Mouse (Mus musculus) erythroblast, embryonic 14.5 days (primary cell): ENCODE results near the gene Slc25a24. TPM values are rescaled to one million over a fixed set of nuclear protein-coding genes. Genes with fewer than 3 reads are reported as not detected.

Experiments
- H3K27me3 ChIP-seq: 2 replicates; pipeline ENCODE4 v1.6.1; 2012; ENCODE audit warnings: inconsistent platforms; ENCODE audit not compliant: control insufficient read depth
- H3K36me3 ChIP-seq: 2 replicates; pipeline ENCODE4 v1.6.1; 2012; ENCODE audit warnings: mild to moderate bottlenecking, inconsistent platforms; ENCODE audit not compliant: control insufficient read depth
- H3K4me1 ChIP-seq: 2 replicates; pipeline ENCODE4 v1.6.1; 2012; ENCODE audit warnings: inconsistent platforms; ENCODE audit not compliant: control insufficient read depth
- H3K4me3 ChIP-seq: replicated peaks from 2 replicates; pipeline ENCODE3; 2012; ENCODE audit warnings: moderate library complexity, mild to moderate bottlenecking, inconsistent platforms
- H3K9me3 ChIP-seq: 2 replicates; pipeline ENCODE4 v1.6.1; 2012; ENCODE audit warnings: low read length, inconsistent platforms, mixed read lengths; ENCODE audit not compliant: control insufficient read depth
- GATA1 ChIP-seq: IDR thresholded peaks from 2 replicates; pipeline ENCODE4 v1.6.1; 2012; ENCODE audit warnings: low read length, inconsistent platforms, mixed read lengths
- TAL1 ChIP-seq: IDR thresholded peaks from 3 replicates; pipeline ENCODE4 v1.6.1; 2012; ENCODE audit warnings: low read length, inconsistent platforms, mixed read lengths
- polyA plus RNA-seq: library from polyadenylated mRNA; stranded (reverse); fragments of >175 nt; gene quantifications from 2 replicates; pipeline ENCODE4 v1.2.3, GENCODE M21; 2012

The Slc25a24 gene
- polyA plus RNA-seq, 1 experiment: 0.05 TPM

DNA sequence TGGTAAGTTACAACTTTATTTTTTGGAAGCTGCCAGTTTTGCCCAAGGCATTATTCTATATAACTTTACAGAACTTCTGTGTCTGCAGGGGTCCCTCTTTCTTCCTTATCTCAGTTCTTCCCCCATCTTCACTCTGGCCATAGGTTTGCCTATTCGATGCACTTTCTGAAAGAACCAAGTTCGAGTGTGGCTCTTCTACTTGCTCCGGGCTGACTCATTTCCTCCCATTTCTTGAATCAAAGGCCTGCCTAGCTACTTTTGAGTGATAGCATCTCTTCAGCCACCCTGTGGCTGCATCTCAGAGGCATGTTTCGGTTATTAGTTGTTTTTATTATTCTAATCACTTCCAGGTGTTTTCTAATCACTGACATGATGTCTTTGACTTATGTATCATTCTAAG is 1.1 kb downstream of the Slc25a24 start:
- Histone ChIP-seq H3K36me3 (no peaks in the 10 kb centered on the region), H3K27me3 (peaks cover 3% of the 10 kb centered on the region; the same call in 1 of the 2 replicates), H3K4me1 (peaks cover 6% of the 10 kb centered on the region), H3K4me3 (peak overlapping the region; percentile 66), H3K9me3 (no peaks in the 10 kb centered on the region)
- TF ChIP-seq GATA1 (no peak), TAL1 (no peak)

DNA sequence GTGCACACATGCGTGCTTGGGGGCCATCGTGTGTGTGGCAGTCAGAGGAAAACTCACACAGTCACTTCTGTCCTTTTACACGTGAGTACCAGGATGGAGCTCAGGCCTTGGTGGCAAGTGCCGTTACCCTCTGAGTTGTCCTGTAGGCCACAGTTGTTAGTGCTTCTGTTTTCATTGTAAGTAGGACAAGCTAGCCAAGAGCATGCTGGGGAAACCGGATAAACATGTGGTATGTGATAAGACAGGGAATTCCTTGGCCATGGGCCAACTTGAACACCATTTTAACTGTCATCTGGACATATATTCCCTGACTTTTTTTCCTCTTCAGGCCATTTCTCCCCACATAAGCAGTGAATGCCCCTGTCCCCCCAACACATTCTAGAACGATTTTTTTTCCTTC is 2.6 kb downstream of the Slc25a24 start:
- Histone ChIP-seq H3K4me3 (no peak overlapping the region), H3K27me3 (peaks cover 3% of the 10 kb centered on the region; the same call in 1 of the 2 replicates), H3K36me3 (no peaks in the 10 kb centered on the region), H3K4me1 (peaks cover 6% of the 10 kb centered on the region), H3K9me3 (no peaks in the 10 kb centered on the region)
- no peak for TF ChIP-seq GATA1
- no peak for TF ChIP-seq TAL1

DNA sequence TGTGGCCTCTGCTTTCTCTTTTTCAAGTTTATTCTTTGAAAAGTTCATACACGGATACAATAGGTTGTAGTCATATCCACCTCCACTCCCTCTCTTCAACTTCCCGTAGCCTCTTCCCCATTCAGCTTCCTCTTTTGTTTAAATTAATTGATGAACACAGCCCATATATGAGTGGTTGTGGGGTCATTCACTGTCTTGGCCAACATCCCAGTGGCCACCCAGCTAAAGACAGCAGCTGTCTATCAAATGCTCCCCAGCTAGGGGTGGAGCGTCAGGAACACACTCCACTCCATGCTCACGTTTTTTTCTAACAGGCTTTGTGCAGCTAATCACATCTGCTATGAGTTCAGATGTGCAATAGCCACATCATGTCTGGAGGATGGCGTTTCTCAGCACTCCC is 6.8 kb downstream of the Slc25a24 start:
- H3K36me3 ChIP-seq: no peaks in the 10 kb centered on the region
- H3K4me3 ChIP-seq: no peak overlapping the region
- no peaks in the 10 kb centered on the region for H3K4me1 ChIP-seq
- no peak for TF ChIP-seq GATA1
- no peak for TF ChIP-seq TAL1
- no peaks in the 10 kb centered on the region for H3K27me3 ChIP-seq
- H3K9me3 ChIP-seq: no peaks in the 10 kb centered on the region

DNA sequence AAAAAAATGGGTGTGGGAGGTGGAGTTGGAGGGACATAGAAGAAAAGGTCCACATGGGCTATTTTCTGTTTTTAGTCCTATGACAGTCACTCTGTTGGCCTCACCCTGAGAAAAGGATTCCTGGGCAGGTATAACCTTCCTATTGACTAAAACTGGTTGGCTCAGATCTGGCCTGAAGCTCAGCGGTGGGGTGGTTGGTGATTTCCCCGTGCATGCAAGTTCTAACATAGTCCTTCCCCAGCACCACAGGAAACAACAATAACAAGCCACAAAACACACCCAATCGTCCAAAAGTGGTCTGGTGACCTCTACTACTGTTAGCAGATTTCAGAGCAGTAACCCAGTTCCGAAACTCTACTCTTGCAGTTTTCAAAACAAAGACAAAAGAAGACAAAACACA is 10.0 kb downstream of the Slc25a24 start:
- H3K4me3 ChIP-seq: no peak overlapping the region
- H3K4me1 ChIP-seq: no peaks in the 10 kb centered on the region
- no peaks in the 10 kb centered on the region for H3K36me3 ChIP-seq
- H3K9me3 ChIP-seq: no peaks in the 10 kb centered on the region
- TF ChIP-seq TAL1 (no peak), GATA1 (no peak)
- H3K27me3 ChIP-seq: no peaks in the 10 kb centered on the region

DNA sequence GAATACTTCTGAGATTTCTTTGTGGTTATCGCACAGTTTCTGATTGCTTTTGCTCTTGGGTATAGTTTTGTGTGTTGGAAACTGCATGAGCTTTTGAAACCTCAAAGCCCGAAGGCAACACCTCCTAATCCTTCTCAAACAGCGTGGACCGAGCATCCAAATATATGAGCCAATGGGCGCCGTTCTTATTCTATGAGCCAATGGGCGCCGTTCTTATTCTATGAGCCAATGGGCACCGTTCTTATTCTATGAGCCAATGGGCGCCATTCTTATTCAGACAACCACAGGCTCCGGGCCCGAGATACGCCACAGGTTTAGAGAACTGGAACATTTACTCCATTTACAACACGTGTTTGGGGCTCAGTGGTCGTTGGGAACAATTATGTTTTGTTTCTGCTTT is 11.1 kb downstream of the Slc25a24 start:
- Histone ChIP-seq H3K27me3 (no peaks in the 10 kb centered on the region), H3K36me3 (no peaks in the 10 kb centered on the region)
- TF ChIP-seq GATA1 (no peak), TAL1 (no peak)

DNA sequence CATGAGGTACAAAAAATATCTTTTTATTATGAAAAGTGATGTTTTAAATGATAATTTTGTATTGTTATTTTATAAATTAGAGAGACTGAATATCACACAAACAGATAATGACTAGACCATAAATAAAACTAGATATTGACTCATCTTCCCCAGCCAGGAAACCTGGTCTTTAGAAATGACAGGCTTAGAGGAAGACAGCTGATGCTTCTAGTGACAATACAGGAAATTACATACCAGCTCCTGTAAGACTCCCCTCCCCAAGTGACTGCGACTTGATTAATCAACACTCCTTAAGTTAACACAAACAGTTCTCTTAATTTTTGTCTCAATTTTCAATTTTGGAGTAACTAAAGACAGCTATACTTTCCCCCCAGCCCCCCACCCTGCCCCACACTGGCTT is 12.4 kb downstream of the Slc25a24 start:
- no peaks in the 10 kb centered on the region for H3K36me3 ChIP-seq
- no peaks in the 10 kb centered on the region for H3K4me1 ChIP-seq
- no peaks in the 10 kb centered on the region for H3K9me3 ChIP-seq
- TF ChIP-seq GATA1 (no peak), TAL1 (no peak)
- no peaks in the 10 kb centered on the region for H3K27me3 ChIP-seq
- no peak overlapping the region for H3K4me3 ChIP-seq

More for the DNA sequence above, 11.1 kb downstream of the Slc25a24 start:
- H3K4me3 ChIP-seq: no peak overlapping the region
- H3K4me1 ChIP-seq: no peaks in the 10 kb centered on the region
- no peaks in the 10 kb centered on the region for H3K9me3 ChIP-seq

DNA sequence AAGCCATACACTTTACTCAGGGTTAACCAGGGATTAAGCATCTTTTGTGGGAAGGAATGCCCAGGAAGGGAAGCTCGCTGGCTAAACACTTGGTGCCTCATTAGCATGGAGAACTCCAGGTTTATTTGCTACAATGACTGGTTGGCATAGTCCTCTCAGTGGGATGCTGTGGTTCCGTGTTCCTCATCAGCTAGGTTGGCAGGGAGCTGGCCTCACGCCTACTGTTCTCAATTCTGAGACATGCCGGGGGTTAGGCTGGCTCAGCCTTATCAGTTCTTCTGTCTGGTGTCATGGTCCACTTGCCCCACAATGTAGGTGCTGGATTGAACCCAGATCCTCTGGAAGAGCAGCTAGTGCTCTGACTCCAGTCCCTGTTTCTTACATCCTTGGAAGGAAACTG is 29.6 kb downstream of the Slc25a24 start:
- no peaks in the 10 kb centered on the region for H3K27me3 ChIP-seq
- TF ChIP-seq TAL1 (no peak), GATA1 (no peak)
- no peaks in the 10 kb centered on the region for H3K9me3 ChIP-seq
- no peak overlapping the region for H3K4me3 ChIP-seq
- no peaks in the 10 kb centered on the region for H3K36me3 ChIP-seq
- no peaks in the 10 kb centered on the region for H3K4me1 ChIP-seq

DNA sequence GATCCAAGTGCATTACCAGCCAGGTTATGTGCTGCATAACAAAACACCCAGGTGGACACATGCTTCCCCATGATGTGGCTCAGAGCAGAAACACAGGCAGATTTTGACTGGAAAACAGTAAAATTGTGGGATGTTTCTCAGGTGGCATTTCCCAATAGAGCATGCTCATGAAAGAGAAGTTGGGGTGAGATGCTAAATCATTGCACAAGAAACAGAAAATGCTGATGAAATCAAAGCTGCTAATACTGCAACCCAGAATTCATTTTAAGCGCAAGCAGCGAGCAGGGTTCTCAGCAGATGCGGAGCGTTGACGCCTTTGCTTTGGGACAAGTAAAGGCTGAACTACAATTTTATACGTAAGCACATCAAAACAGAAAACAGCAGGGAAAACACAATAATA is 30.5 kb downstream of the Slc25a24 start:
- TF ChIP-seq TAL1: no peak
- no peak for TF ChIP-seq GATA1
- no peaks in the 10 kb centered on the region for H3K27me3 ChIP-seq
- H3K9me3 ChIP-seq: no peaks in the 10 kb centered on the region
- H3K36me3 ChIP-seq: no peaks in the 10 kb centered on the region
- H3K4me1 ChIP-seq: no peaks in the 10 kb centered on the region
- no peak overlapping the region for H3K4me3 ChIP-seq

DNA sequence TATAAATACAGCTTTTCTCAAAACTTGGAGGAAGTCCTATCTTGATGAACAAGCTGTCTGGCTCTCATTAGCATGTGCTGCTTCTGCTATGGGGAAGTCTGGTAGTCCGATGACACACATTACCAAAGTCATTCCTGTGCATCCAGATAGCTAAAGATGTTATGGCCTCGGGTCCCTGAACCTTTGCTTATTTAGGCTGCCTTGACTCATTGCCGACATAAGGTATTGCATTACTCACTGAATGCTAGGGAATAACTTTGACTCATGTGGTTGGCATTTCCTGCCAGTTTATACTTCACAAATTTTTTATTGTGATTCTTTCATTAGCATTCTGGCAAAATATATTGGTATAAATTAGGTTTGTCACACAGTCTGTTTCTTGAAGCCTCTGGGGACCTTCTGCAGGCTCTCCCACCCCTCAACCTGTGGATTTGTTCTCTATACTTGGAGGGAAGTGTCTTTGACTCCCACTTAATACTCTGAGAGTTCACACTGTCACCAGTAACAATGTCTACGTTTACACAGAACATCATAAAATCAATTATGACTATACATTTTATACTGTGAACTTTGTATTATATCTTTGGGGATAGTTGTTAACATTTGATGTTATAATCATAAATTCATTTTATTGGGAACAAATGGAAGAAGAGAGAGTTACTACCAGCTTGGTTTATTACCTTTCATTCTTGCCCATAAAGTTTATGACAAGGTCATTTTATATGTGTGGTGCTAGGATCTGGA is 33.1 kb downstream of the Slc25a24 start:
- Histone ChIP-seq H3K4me3 (no peak overlapping the region), H3K9me3 (no peaks in the 10 kb centered on the region), H3K27me3 (no peaks in the 10 kb centered on the region), H3K36me3 (no peaks in the 10 kb centered on the region), H3K4me1 (no peaks in the 10 kb centered on the region)
- no peak for TF ChIP-seq GATA1
- no peak for TF ChIP-seq TAL1

DNA sequence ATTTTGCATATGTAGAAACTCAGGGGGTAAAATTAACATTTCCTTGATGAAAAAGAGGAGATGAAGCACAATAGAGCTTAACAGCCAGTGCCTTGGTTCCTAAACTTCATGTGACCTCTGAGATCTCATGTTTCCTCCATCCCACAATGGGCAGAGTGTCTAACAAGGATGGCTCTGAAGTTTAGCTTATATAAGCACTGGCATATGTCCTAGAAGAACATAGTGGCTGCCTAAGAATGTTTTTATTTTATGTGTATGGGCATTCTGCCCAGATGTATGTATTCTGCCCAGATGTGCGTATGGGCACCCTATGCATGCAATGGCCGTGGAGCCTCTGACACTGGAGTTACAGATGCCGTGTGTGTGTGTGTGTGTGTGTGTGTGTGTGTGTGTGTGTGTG is 34.5 kb downstream of the Slc25a24 start:
- H3K4me3 ChIP-seq: no peak overlapping the region
- H3K36me3 ChIP-seq: no peaks in the 10 kb centered on the region
- no peak for TF ChIP-seq GATA1
- TF ChIP-seq TAL1: no peak
- no peaks in the 10 kb centered on the region for H3K9me3 ChIP-seq
- no peaks in the 10 kb centered on the region for H3K4me1 ChIP-seq
- H3K27me3 ChIP-seq: no peaks in the 10 kb centered on the region
